Mouse (Mus musculus) B cell, adult (primary cell): Measurements from ENCODE around the gene Cyp2c66. TPM values are rescaled to one million over a fixed set of nuclear protein-coding genes. Genes with fewer than 3 reads are reported as not detected.

Experiments used
- total RNA-seq: library from RNA; stranded (reverse); gene quantifications from 4 replicates; pipeline ENCODE4 v1.2.4, GENCODE M21; 2023; ENCODE audit not compliant: inconsistent age

The Cyp2c66 gene
- total RNA-seq = not detected in 4 replicates

DNA sequence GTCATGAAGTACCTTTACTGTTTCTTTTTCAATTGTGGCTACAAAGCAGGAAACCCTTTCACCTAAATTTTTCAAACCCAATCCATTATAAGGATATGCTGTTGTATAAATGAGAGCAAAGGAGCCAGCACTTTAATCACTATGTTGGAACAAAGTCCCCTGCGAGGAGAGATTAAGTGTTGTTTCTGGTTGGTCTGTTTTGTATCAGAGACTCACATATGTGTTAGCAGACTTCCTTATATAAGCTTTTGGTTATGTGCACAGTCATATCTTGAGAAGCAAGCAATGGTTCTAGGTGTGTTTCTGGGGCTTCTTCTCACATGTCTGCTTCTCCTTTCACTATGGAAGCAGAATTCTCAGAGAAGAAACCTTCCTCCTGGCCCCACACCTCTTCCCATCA is at the start of gene Cyp2c66:
Cyp2c66 (plus strand) TSS at position 255 of the 400 bp plus-strand sequence.

Other genes starting within 250 kb of the Cyp2c66 start
- gene Hells, start 183.0 kb upstream of the Cyp2c66 start, total RNA-seq = 12.9 to 16.2 TPM (median 14.2 TPM) in 4 replicates
- not detected in 4 replicates for gene Cyp2c55, start 106.9 kb upstream of the Cyp2c66 start, total RNA-seq
- not detected in 4 replicates for gene Cyp2c65, start 52.9 kb upstream of the Cyp2c66 start, total RNA-seq
- not detected in 4 replicates for gene Cyp2c29, start 155.5 kb downstream of the Cyp2c66 start, total RNA-seq